Mouse (Mus musculus): ENCODE measurements around the gene Sptbn2.

- no peak for TF ChIP-seq EP300 (IDR thresholded peaks at IDR 0.05; ENCODE audit: low read depth)
- TF ChIP-seq CTCF (IDR thresholded peaks at IDR 0.05; ENCODE audit: low read depth) = no peak
Observed at GRCm38 (mm10) chr19:4717281-4717680, 6.3 kb downstream of the Sptbn2 start.

All from heart, postnatal 0 days (tissue).